Mouse (Mus musculus): ENCODE results near the gene Trap1. TPM values are rescaled to one million over a fixed set of nuclear protein-coding genes. Genes with fewer than 3 reads are reported as not detected.

The Trap1 gene
- total RNA-seq (2023): 73.5 TPM

GRCm38 (mm10) chr16:4077384-4078061 lies at the start of gene Trap1:
TSS of gene Trap1 (minus strand) at chr16:4077827.

GRCm38 (mm10) chr16:4036807-4037206 lies 40.8 kb downstream of the Trap1 start, which contains the start of gene Dnase1:
TSS of gene Dnase1 (plus strand) at chr16:4036942.

GRCm38 (mm10) chr16:4003489-4004398 lies 73.9 kb downstream of the Trap1 start, which contains the start of gene Slx4:
TSS of gene Slx4 (minus strand) at chr16:4003770.

Other genes starting within 250 kb of the Trap1 start
- gene Olfr15, start 246.9 kb downstream of the Trap1 start, total RNA-seq (2023): not detected
- 0.35 TPM for gene Zfp174, start 230.6 kb downstream of the Trap1 start, total RNA-seq (2023)
- gene Naa60, start 205.5 kb downstream of the Trap1 start, total RNA-seq (2023): 81.6 TPM
- 28.4 TPM for gene Zfp597, start 193.3 kb downstream of the Trap1 start, total RNA-seq (2023)
- gene Gm20695, start 193.2 kb downstream of the Trap1 start, total RNA-seq (2023): not detected
- gene 1700037C18Rik, start 169.1 kb downstream of the Trap1 start, total RNA-seq (2023): 4.9 TPM
- 25.7 TPM for gene Cluap1, start 169.0 kb downstream of the Trap1 start, total RNA-seq (2023)
- 76.5 TPM for gene Nlrc3, start 101.2 kb downstream of the Trap1 start, total RNA-seq (2023)
- gene Slx4, start 74.1 kb downstream of the Trap1 start, total RNA-seq (2023): 56.4 TPM
- not detected for gene Dnase1, start 40.9 kb downstream of the Trap1 start, total RNA-seq (2023)
- 169 TPM for gene Crebbp, start 136.2 kb upstream of the Trap1 start, total RNA-seq (2023)